Mouse (Mus musculus) stomach, postnatal 0 days (tissue): ENCODE data around the gene Carm1. TPM values are rescaled to one million over a fixed set of nuclear protein-coding genes. Genes with fewer than 3 reads are reported as not detected.

Experiments used
- ATAC-seq: fragments of 200-750 bp; cut with Nextera tagmentation; 2 replicates; pipeline ENCODE4 v1.8.0; 2017; ENCODE audit not compliant: low FRiP score, low TSS enrichment
- DNase-seq: peaks from one replicate; pipeline ENCODE4 v3.0.0-alpha.2; 2016; ENCODE audit warnings: low spot score
- H3K27ac ChIP-seq: fragments of 300-500 bp; sonication (generic); replicated peaks from 2 replicates; pipeline ENCODE4 v1.5.1; 2014; ENCODE audit warnings: mild to moderate bottlenecking, control low read depth
- H3K27me3 ChIP-seq: fragments of 300-500 bp; sonication (generic); 2 replicates; pipeline ENCODE4 v1.6.1; 2014; ENCODE audit warnings: low read length; ENCODE audit not compliant: control insufficient read depth, insufficient read depth
- H3K36me3 ChIP-seq: fragments of 300-500 bp; sonication (generic); 2 replicates; pipeline ENCODE4 v1.6.1; 2014; ENCODE audit warnings: low read length, mixed read lengths; ENCODE audit not compliant: control insufficient read depth, insufficient read depth
- H3K4me1 ChIP-seq: fragments of 300-500 bp; sonication (generic); replicated peaks from 2 replicates; pipeline ENCODE4 v1.6.1; 2014; ENCODE audit warnings: antibody characterized with exemption; ENCODE audit not compliant: control insufficient read depth, insufficient read depth
- H3K4me2 ChIP-seq: fragments of 300-500 bp; sonication (generic); replicated peaks from 2 replicates; pipeline ENCODE4 v1.6.1; 2014; ENCODE audit warnings: low read depth, mild to moderate bottlenecking, control low read depth, moderate library complexity
- H3K4me3 ChIP-seq: fragments of 300-500 bp; sonication (generic); 2 replicates; pipeline ENCODE4 v1.5.1; 2014; ENCODE audit warnings: low read depth, low read length, control low read depth
- H3K9ac ChIP-seq: fragments of 300-500 bp; sonication (generic); 2 replicates; pipeline ENCODE4 v1.6.1; 2014; ENCODE audit warnings: mild to moderate bottlenecking, low read length, control low read depth, mixed read lengths
- H3K9me3 ChIP-seq: fragments of 300-500 bp; sonication (generic); 2 replicates; pipeline ENCODE4 v1.6.1; 2016; ENCODE audit warnings: low read length; ENCODE audit not compliant: control insufficient read depth
- CTCF ChIP-seq: IDR thresholded peaks from 2 replicates; pipeline ENCODE4 v1.5.1; 2016; ENCODE audit warnings: antibody characterized with exemption, low read depth, mild to moderate bottlenecking, moderate library complexity
- EP300 ChIP-seq: optimal IDR thresholded peaks from 2 replicates; pipeline ENCODE3; 2016; ENCODE audit warnings: antibody characterized with exemption
- WGBS: fragments of 180-500 bp; shearing (Covaris S2); extraction: QIAGEN DNeasy Blood & Tissue Kit; methylation state at CpG from one replicate; pipeline ENCODE4 v1.1.7; 2014; 5-methylcytosine and 5-hydroxymethylcytosine counted together
- microRNA counts: library from miRNA; unstranded; fragments of <30 nt; microRNA quantifications from one replicate; lab custom pipeline; 2015
- microRNA-seq: library from miRNA; unstranded; fragments of <30 nt; microRNA quantifications from one replicate; pipeline ENCODE4, GENCODE M21; 2016
- polyA plus RNA-seq: library from polyadenylated mRNA; unstranded; fragments of >200 nt; fragmentation: Nextera tagmentation; extraction: Ambion mirVana; gene quantifications from 2 replicates; pipeline ENCODE4 v1.2.1, GENCODE M21; 2015

Gene Carm1
- polyA plus RNA-seq, 1 experiment from 2014 or later, result 12.0 TPM

GRCm38 (mm10) chr9:21627145-21627795 is 80.6 kb downstream of the Carm1 start:
- H3K4me1 ChIP-seq, result no peaks in the 10 kb centered on the region
- ATAC-seq, result no peak
- DNase-seq, result no peak

GRCm38 (mm10) chr9:21630673-21631072 is 84.0 kb downstream of the Carm1 start:
- H3K36me3 ChIP-seq, result peaks cover 9% of the 10 kb centered on the region; the same call in 1 of the 2 replicates
- DNase-seq, result peak; percentile 42
- H3K9me3 ChIP-seq, result no peaks in the 10 kb centered on the region
- TF ChIP-seq EP300, result no peak
- peak; percentile 74 for TF ChIP-seq CTCF
- no peak overlapping the region for H3K4me3 ChIP-seq
- no peak overlapping the region for H3K4me2 ChIP-seq
- no peak overlapping the region for H3K27ac ChIP-seq
- WGBS, result 50% methylated on average over 3 of the region's 3 CpGs
- H3K27me3 ChIP-seq, result no peaks in the 10 kb centered on the region
- no peaks in the 10 kb centered on the region for H3K4me1 ChIP-seq
- ATAC-seq, result no peak
- H3K9ac ChIP-seq, result no peak overlapping the region

More at GRCm38 (mm10) chr9:21627145-21627795, 80.6 kb downstream of the Carm1 start:
- 77% methylated on average over 5 of the region's 5 CpGs for WGBS
- Histone ChIP-seq H3K9ac (no peak overlapping the region), H3K27ac (no peak overlapping the region), H3K27me3 (no peaks in the 10 kb centered on the region), H3K9me3 (no peaks in the 10 kb centered on the region), H3K36me3 (no peaks in the 10 kb centered on the region), H3K4me3 (no peak overlapping the region), H3K4me2 (no peak overlapping the region)
- TF ChIP-seq EP300 (no peak), CTCF (no peak)

GRCm38 (mm10) chr9:21633106-21633505 is 86.4 kb downstream of the Carm1 start:
- 82% methylated on average over 3 of the region's 3 CpGs for WGBS
- no peak overlapping the region for H3K27ac ChIP-seq
- TF ChIP-seq EP300, result no peak
- no peak for TF ChIP-seq CTCF
- no peaks in the 10 kb centered on the region for H3K4me1 ChIP-seq
- H3K9ac ChIP-seq, result no peak overlapping the region
- no peak for DNase-seq
- no peak overlapping the region for H3K4me3 ChIP-seq
- no peak overlapping the region for H3K4me2 ChIP-seq
- no peaks in the 10 kb centered on the region for H3K9me3 ChIP-seq
- ATAC-seq, result no peak
- H3K36me3 ChIP-seq, result peaks cover 29% of the 10 kb centered on the region; the same call in 1 of the 2 replicates
- no peaks in the 10 kb centered on the region for H3K27me3 ChIP-seq

- TF ChIP-seq CTCF (no peak), EP300 (no peak)
- no peaks in the 10 kb centered on the region for H3K27me3 ChIP-seq
- DNase-seq (no peak), ATAC-seq (peak; percentile 33; the same call in 1 of the 2 replicates)
- no peak overlapping the region for H3K4me3 ChIP-seq
- H3K9me3 ChIP-seq, result no peaks in the 10 kb centered on the region
- H3K9ac ChIP-seq, result no peak overlapping the region
- no peak overlapping the region for H3K27ac ChIP-seq
- 62% methylated on average over 7 of the region's 7 CpGs for WGBS
- H3K4me2 ChIP-seq, result no peak overlapping the region
- H3K4me1 ChIP-seq, result no peaks in the 10 kb centered on the region
- H3K36me3 ChIP-seq, result peaks cover 44% of the 10 kb centered on the region
Measured at GRCm38 (mm10) chr9:21635639-21636038, 88.9 kb downstream of the Carm1 start.

GRCm38 (mm10) chr9:21639031-21639430 is 92.3 kb downstream of the Carm1 start:
- H3K27me3 ChIP-seq, result no peaks in the 10 kb centered on the region
- H3K36me3 ChIP-seq, result peaks cover 59% of the 10 kb centered on the region
- no peak overlapping the region for H3K4me3 ChIP-seq
- ATAC-seq (no peak), DNase-seq (no peak)
- H3K9me3 ChIP-seq, result no peaks in the 10 kb centered on the region
- WGBS, result 93% methylated on average over 11 of the region's 11 CpGs
- no peak for TF ChIP-seq EP300
- TF ChIP-seq CTCF, result no peak
- H3K4me1 ChIP-seq, result no peaks in the 10 kb centered on the region
- H3K9ac ChIP-seq, result no peak overlapping the region
- H3K27ac ChIP-seq, result no peak overlapping the region
- no peak overlapping the region for H3K4me2 ChIP-seq

MicroRNAs within 50 kb of the gene (microRNA counts, 519-probe panel; counts per million panel counts)
- not detected for microRNA mmu-miR-1946b (lab: Ali Mortazavi, UCI)

Small RNA genes within 50 kb of the gene (microRNA-seq; reads per million reads assigned to microRNA genes)
- not detected for gene Mir1946b

Other genes starting within 250 kb of the Carm1 start
- gene Ap1m2, start 234.6 kb upstream of the Carm1 start, polyA plus RNA-seq, result 84.9 and 90.6 TPM in 2 replicates
- 55.2 and 62.6 TPM in 2 replicates for gene Slc44a2, start 226.2 kb upstream of the Carm1 start, polyA plus RNA-seq
- gene Ilf3, start 179.0 kb upstream of the Carm1 start, polyA plus RNA-seq, result 41.4 and 45.2 TPM in 2 replicates
- gene Qtrt1, start 135.1 kb upstream of the Carm1 start, polyA plus RNA-seq, result 27.9 and 30.8 TPM in 2 replicates
- 76.0 and 78.4 TPM in 2 replicates for gene Dnm2, start 122.0 kb upstream of the Carm1 start, polyA plus RNA-seq
- gene Tmed1, start 36.6 kb upstream of the Carm1 start, polyA plus RNA-seq, result 40.7 and 41.0 TPM in 2 replicates
- gene AB124611, start 20.7 kb upstream of the Carm1 start, polyA plus RNA-seq, result 1.8 and 2.0 TPM in 2 replicates
- 16.5 and 18.2 TPM in 2 replicates for gene Timm29, start 45.8 kb downstream of the Carm1 start, polyA plus RNA-seq
- 22.5 and 25.5 TPM in 2 replicates for gene Yipf2, start 45.9 kb downstream of the Carm1 start, polyA plus RNA-seq
- gene Smarca4, start 69.3 kb downstream of the Carm1 start, polyA plus RNA-seq, result 27.2 and 29.0 TPM in 2 replicates
- gene Ldlr, start 176.6 kb downstream of the Carm1 start, polyA plus RNA-seq, result 28.9 and 30.4 TPM in 2 replicates
- gene Spc24, start 213.4 kb downstream of the Carm1 start, polyA plus RNA-seq, result 29.2 and 31.2 TPM in 2 replicates